Mouse (Mus musculus): ENCODE results near the gene Slc7a11. TPM values are rescaled to one million over a fixed set of nuclear protein-coding genes. Genes with fewer than 3 reads are reported as not detected.

The Slc7a11 gene
- total and polyA plus RNA-seq, 2 experiments from 2014 or later = 3.8 to 19.0 TPM

DNA sequence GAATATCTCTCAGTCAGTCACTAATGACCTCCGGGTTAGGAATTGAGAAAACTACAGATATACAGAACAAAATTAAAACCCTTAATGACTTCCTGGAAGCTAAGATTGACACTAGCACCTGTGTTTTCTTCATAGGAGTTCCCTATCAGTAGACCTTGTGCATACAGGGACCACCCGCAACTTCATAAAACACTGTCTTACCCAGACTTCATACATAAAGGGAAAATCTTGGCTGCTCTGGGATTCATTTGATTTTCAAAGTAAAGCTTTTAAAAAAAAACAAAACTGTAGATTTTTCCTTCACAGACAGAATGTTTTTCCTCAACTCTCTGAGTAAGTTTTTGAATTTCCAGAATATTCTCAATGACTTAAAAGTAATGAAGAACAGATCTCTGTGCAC lies 477.8 kb downstream of the Slc7a11 start:
- DNase-seq (no peak), ATAC-seq (no peak)
- Histone ChIP-seq H3K4me3 (ENCODE audit: low read depth, low read length) (no peak overlapping the region), H3K36me3 (ENCODE audit: insufficient read depth) (no peaks in the 10 kb centered on the region), H3K27me3 (ENCODE audit: insufficient read depth, low read length) (no peaks in the 10 kb centered on the region), H3K27ac (ENCODE audit: low read depth, low read length) (no peak overlapping the region), H3K4me1 (ENCODE audit: insufficient read depth) (no peaks in the 10 kb centered on the region), H3K9ac (no peak overlapping the region), H3K9me3 (ENCODE audit: low read length) (no peaks in the 10 kb centered on the region), H3K4me2 (ENCODE audit: low read depth) (no peak overlapping the region)
- WGBS = 87% methylated on average over 2 of the region's 2 CpGs
- TF ChIP-seq CTCF (IDR thresholded peaks at IDR 0.05; ENCODE audit: low read depth) = no peak

GRCm38 (mm10) chr3:49960581-49960980 lies 482.8 kb downstream of the Slc7a11 start:
- no peak for DNase-seq
- H3K9me3 ChIP-seq (ENCODE audit: low read length) = no peaks in the 10 kb centered on the region
- H3K27ac ChIP-seq (ENCODE audit: low read depth, low read length) = no peak overlapping the region
- H3K4me1 ChIP-seq (ENCODE audit: insufficient read depth) = no peaks in the 10 kb centered on the region
- WGBS = 92% methylated on average over 2 of the region's 2 CpGs
- ATAC-seq = no peak
- no peak for TF ChIP-seq CTCF (IDR thresholded peaks at IDR 0.05; ENCODE audit: low read depth)
- no peaks in the 10 kb centered on the region for H3K27me3 ChIP-seq (ENCODE audit: insufficient read depth, low read length)
- H3K9ac ChIP-seq = no peak overlapping the region
- H3K4me2 ChIP-seq (ENCODE audit: low read depth) = no peak overlapping the region
- no peak overlapping the region for H3K4me3 ChIP-seq (ENCODE audit: low read depth, low read length)
- H3K36me3 ChIP-seq (ENCODE audit: insufficient read depth) = no peaks in the 10 kb centered on the region

DNA sequence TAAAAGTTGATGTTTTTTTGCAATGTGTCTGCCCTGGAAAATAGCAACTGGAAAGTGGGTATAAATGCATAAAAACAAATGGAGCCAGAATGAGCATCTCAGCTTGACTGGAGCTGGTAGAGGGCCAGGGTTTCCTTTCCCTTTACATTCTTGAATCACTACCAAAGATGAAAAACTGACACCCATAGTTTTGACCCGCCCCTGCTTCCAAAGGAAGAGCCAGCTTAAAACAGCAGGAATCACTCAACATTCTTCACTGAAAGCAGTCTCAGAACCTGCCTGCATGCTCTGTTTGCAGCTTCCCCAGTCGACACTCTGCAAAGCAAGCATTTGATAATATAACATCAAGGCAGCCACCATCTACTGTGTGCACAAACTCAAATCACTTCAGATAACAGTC lies 496.6 kb downstream of the Slc7a11 start:
- no peak overlapping the region for H3K9ac ChIP-seq
- no peaks in the 10 kb centered on the region for H3K36me3 ChIP-seq (ENCODE audit: insufficient read depth)
- no peak overlapping the region for H3K27ac ChIP-seq (ENCODE audit: low read depth, low read length)
- TF ChIP-seq CTCF (IDR thresholded peaks at IDR 0.05; ENCODE audit: low read depth) = no peak
- H3K9me3 ChIP-seq (ENCODE audit: low read length) = no peaks in the 10 kb centered on the region
- no peak for ATAC-seq
- no peaks in the 10 kb centered on the region for H3K27me3 ChIP-seq (ENCODE audit: insufficient read depth, low read length)
- H3K4me2 ChIP-seq (ENCODE audit: low read depth) = no peak overlapping the region
- no peaks in the 10 kb centered on the region for H3K4me1 ChIP-seq (ENCODE audit: insufficient read depth)
- DNase-seq = no peak
- no peak overlapping the region for H3K4me3 ChIP-seq (ENCODE audit: low read depth, low read length)
- 60% methylated on average over 2 of the region's 2 CpGs for WGBS

DNA sequence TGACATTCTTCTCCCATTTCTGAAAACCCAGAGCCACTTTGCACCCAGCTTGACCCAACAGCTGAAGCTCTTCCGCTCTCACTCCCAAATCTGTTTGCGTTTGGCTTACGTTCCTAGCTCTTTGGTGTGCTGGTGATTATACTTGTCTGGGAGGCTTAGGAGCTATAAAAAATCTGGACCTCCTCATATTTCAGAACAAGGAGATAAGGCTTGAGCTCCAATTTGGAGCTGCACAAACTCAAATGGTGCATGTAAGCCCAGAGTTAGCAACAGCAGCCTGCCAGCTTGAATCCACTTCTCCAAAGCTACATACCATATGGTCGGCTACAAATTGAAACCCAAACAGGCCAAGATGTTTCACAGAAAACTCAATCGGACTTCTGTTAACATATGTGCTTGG lies 498.6 kb downstream of the Slc7a11 start:
- no peak overlapping the region for H3K27ac ChIP-seq (ENCODE audit: low read depth, low read length)
- H3K4me1 ChIP-seq (ENCODE audit: insufficient read depth) = no peaks in the 10 kb centered on the region
- 58% methylated on average over 5 of the region's 5 CpGs for WGBS
- no peak overlapping the region for H3K4me3 ChIP-seq (ENCODE audit: low read depth, low read length)
- H3K27me3 ChIP-seq (ENCODE audit: insufficient read depth, low read length) = no peaks in the 10 kb centered on the region
- H3K9me3 ChIP-seq (ENCODE audit: low read length) = no peaks in the 10 kb centered on the region
- no peaks in the 10 kb centered on the region for H3K36me3 ChIP-seq (ENCODE audit: insufficient read depth)
- DNase-seq = peak; percentile 73
- no peak overlapping the region for H3K9ac ChIP-seq
- no peak overlapping the region for H3K4me2 ChIP-seq (ENCODE audit: low read depth)
- no peak for TF ChIP-seq CTCF (IDR thresholded peaks at IDR 0.05; ENCODE audit: low read depth)
- ATAC-seq = peak; percentile 77

- no peak overlapping the region for H3K4me3 ChIP-seq (ENCODE audit: low read depth, low read length)
- TF ChIP-seq CTCF (IDR thresholded peaks at IDR 0.05; ENCODE audit: low read depth) = no peak
- H3K9me3 ChIP-seq (ENCODE audit: low read length) = no peaks in the 10 kb centered on the region
- H3K4me1 ChIP-seq (ENCODE audit: insufficient read depth) = no peaks in the 10 kb centered on the region
- ATAC-seq (no peak), DNase-seq (no peak)
- H3K27ac ChIP-seq (ENCODE audit: low read depth, low read length) = no peak overlapping the region
- 83% methylated on average over 2 of the region's 2 CpGs for WGBS
- no peak overlapping the region for H3K9ac ChIP-seq
- H3K36me3 ChIP-seq (ENCODE audit: insufficient read depth) = no peaks in the 10 kb centered on the region
- H3K27me3 ChIP-seq (ENCODE audit: insufficient read depth, low read length) = no peaks in the 10 kb centered on the region
- H3K4me2 ChIP-seq (ENCODE audit: low read depth) = no peak overlapping the region
Observed at GRCm38 (mm10) chr3:49937611-49938010, 505.8 kb downstream of the Slc7a11 start.

DNA sequence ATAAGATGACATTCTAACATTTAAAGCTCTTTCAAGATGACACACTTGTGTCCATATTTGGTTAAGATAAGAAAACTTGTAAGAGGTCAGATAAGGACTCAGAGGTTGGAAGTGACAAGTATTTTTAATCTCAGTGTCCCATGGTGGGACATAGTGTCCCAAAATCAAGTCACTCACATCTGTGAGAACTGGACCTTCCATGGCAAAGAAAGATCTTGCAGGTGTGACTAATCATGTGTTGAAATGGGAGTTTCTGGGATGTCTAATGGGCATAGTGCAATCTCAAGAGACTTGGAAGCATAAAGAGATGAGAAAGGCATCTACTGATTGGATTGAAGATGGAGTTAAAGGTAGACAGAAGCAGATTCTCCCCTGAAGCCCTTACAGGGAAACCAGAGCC lies 513.9 kb downstream of the Slc7a11 start:
- no peak overlapping the region for H3K27ac ChIP-seq (ENCODE audit: low read depth, low read length)
- TF ChIP-seq CTCF (IDR thresholded peaks at IDR 0.05; ENCODE audit: low read depth) = no peak
- no peak for ATAC-seq
- DNase-seq = no peak
- no peaks in the 10 kb centered on the region for H3K4me1 ChIP-seq (ENCODE audit: insufficient read depth)
- no peak overlapping the region for H3K9ac ChIP-seq
- no peaks in the 10 kb centered on the region for H3K36me3 ChIP-seq (ENCODE audit: insufficient read depth)
- H3K4me3 ChIP-seq (ENCODE audit: low read depth, low read length) = no peak overlapping the region
- H3K9me3 ChIP-seq (ENCODE audit: low read length) = no peaks in the 10 kb centered on the region
- H3K4me2 ChIP-seq (ENCODE audit: low read depth) = no peak overlapping the region
- no peaks in the 10 kb centered on the region for H3K27me3 ChIP-seq (ENCODE audit: insufficient read depth, low read length)

DNA sequence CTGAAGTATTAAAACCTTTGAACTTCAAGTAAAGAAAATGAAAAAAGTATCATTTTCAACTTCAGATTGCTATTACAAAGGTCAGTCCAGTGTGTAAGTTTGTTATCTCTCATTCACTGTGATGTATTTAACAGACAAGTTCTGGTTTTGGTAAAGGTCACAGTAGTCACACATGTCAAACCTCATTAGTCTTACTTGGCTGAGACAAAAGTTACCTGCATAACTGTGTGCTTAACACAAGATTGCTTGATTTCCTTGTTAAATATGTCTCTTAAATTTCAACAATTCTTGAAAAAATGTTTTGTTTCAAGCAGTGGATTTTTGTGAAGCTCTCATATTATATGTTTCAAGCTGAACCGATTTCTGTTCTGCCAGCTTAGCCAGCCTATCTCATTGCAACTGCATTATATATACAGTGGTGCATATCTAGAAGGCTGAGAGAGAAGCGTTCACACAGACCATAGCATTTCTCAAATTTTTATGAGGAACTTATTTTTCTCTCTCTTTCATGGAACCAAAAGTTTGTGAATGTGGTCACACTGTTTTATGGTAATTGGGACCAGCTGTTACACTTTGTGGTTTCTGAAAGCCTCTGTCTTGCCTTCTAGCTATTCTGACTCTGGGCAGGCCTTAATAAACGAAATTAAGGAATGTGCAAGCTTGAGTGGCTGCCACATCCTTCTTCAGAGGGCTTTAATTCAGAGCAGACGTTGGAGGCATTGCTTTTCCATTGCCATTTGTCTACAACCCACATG lies 514.7 kb downstream of the Slc7a11 start:
- ATAC-seq = no peak
- Histone ChIP-seq H3K4me3 (ENCODE audit: low read depth, low read length) (no peak overlapping the region), H3K27me3 (ENCODE audit: insufficient read depth, low read length) (no peaks in the 10 kb centered on the region), H3K9ac (no peak overlapping the region), H3K36me3 (ENCODE audit: insufficient read depth) (no peaks in the 10 kb centered on the region), H3K9me3 (ENCODE audit: low read length) (no peaks in the 10 kb centered on the region), H3K27ac (ENCODE audit: low read depth, low read length) (no peak overlapping the region), H3K4me1 (ENCODE audit: insufficient read depth) (no peaks in the 10 kb centered on the region), H3K4me2 (ENCODE audit: low read depth) (no peak overlapping the region)
- no peak for DNase-seq
- TF ChIP-seq CTCF (IDR thresholded peaks at IDR 0.05; ENCODE audit: low read depth) = no peak
- WGBS = 46% methylated on average over 4 of the region's 4 CpGs

Measured in forebrain, postnatal 0 days (tissue).